Mouse (Mus musculus) kidney, embryonic 16.5 days (tissue): ENCODE data around the gene Faf1. TPM values are rescaled to one million over a fixed set of nuclear protein-coding genes. Genes with fewer than 3 reads are reported as not detected.

Experiments
- ATAC-seq: fragments of 200-750 bp; cut with Nextera tagmentation; 2 replicates; pipeline ENCODE4 v1.8.0; 2017; ENCODE audit warnings: moderate TSS enrichment; ENCODE audit not compliant: low FRiP score, low TSS enrichment
- H3K27ac ChIP-seq: fragments of 300-500 bp; sonication (generic); 2 replicates; pipeline ENCODE4 v1.5.1; 2014; ENCODE audit warnings: low read length
- H3K27me3 ChIP-seq: fragments of 300-500 bp; sonication (generic); 2 replicates; pipeline ENCODE4 v1.6.1; 2014; ENCODE audit warnings: low read length, control low read depth, mixed read lengths; ENCODE audit not compliant: insufficient read depth
- H3K36me3 ChIP-seq: fragments of 300-500 bp; sonication (generic); 2 replicates; pipeline ENCODE4 v1.6.1; 2014; ENCODE audit warnings: low read length, control low read depth, mixed read lengths; ENCODE audit not compliant: insufficient read depth
- H3K4me1 ChIP-seq: fragments of 300-500 bp; sonication (generic); 2 replicates; pipeline ENCODE4 v1.6.1; 2014; ENCODE audit warnings: low read length, control low read depth, mixed read lengths; ENCODE audit not compliant: insufficient read depth
- H3K4me2 ChIP-seq: fragments of 300-500 bp; sonication (generic); replicated peaks from 2 replicates; pipeline ENCODE4 v1.6.1; 2014; ENCODE audit warnings: low read depth, low read length
- H3K4me3 ChIP-seq: fragments of 300-500 bp; sonication (generic); 2 replicates; pipeline ENCODE4 v1.5.1; 2014; ENCODE audit warnings: mild to moderate bottlenecking, low read length
- H3K9ac ChIP-seq: fragments of 300-500 bp; sonication (generic); replicated peaks from 2 replicates; pipeline ENCODE4 v1.6.1; 2014; ENCODE audit warnings: low read length
- H3K9me3 ChIP-seq: fragments of 300-500 bp; sonication (generic); 2 replicates; pipeline ENCODE4 v1.6.1; 2016; ENCODE audit warnings: low read length, control low read depth
- WGBS: fragments of 180-500 bp; shearing (Covaris S2); extraction: QIAGEN DNeasy Blood & Tissue Kit; methylation state at CpG from one replicate; pipeline ENCODE4 v1.1.7; 2014; 5-methylcytosine and 5-hydroxymethylcytosine counted together
- polyA plus RNA-seq: library from polyadenylated mRNA; unstranded; fragments of >200 nt; fragmentation: Nextera tagmentation; extraction: Ambion mirVana; gene quantifications from 2 replicates; pipeline ENCODE4 v1.2.1, GENCODE M21; 2015

Faf1 gene
- polyA plus RNA-seq, 1 experiment from 2014 or later = 17.8 TPM

DNA sequence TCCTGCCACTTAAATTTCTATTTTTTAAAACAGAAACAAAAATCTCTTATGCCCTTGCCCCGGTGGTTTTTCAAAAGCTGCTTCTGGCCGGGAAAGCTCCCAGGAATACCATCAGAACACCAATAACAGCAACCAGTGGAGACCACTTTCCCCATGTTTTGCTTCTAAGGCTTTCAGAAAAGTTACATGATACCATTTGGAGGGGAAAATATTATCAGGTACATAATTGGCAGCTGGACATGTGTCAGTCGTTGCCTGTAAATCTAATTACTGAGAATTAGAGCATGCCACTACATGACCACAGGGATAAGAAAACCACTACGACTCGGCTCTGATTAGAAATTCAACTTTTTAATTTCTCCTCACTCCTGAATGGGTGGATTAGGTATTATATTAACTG, 12.3 kb upstream of the Faf1 start:
- 8% methylated on average over 5 of the region's 5 CpGs for WGBS
- Histone ChIP-seq H3K27me3 (peaks cover 39% of the 10 kb centered on the region), H3K4me3 (0 out of 2 replicates have a peak overlapping the region, but pooled peaks have one; percentile 10), H3K9ac (no peak overlapping the region), H3K9me3 (no peaks in the 10 kb centered on the region), H3K4me1 (peaks cover 15% of the 10 kb centered on the region), H3K4me2 (no peak overlapping the region), H3K36me3 (no peaks in the 10 kb centered on the region), H3K27ac (no peak overlapping the region)
- ATAC-seq = no peak

GRCm38 (mm10) chr4:109665101-109665981, 11.0 kb upstream of the Faf1 start:
- peak; percentile 47 for ATAC-seq
- WGBS = under 1% methylated on average over 49 of the region's 49 CpGs
- H3K27ac ChIP-seq = no peak overlapping the region

DNA sequence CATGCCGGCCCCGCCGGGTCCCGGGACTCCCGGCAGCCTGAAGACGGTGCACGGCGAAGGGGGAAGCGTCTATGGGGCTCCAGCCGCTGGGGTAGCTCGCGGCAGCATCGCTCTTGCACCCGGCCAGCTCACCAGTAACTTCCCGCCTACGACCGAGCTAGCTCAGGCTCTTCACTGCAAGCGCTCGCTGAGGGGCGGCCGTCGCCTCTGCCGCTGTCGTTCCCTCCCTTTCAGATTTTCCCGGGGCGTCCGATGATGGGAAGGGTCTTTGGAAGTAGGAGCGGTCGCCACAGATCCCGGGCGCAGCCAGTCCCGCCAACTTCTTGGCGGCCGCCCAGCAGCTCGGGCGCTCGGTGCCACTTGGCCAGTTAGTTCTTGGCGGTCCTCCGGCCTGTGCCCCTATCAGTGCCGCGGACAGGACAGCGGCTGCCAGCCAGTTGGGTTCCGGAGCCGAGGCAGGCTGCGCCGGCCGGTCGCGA, 10.4 kb upstream of the Faf1 start:
- peaks cover 15% of the 10 kb centered on the region for H3K4me1 ChIP-seq
- peak overlapping the region; percentile 72 for H3K9ac ChIP-seq
- peak overlapping the region; percentile 64 for H3K27ac ChIP-seq
- peaks cover 27% of the 10 kb centered on the region for H3K27me3 ChIP-seq
- no peaks in the 10 kb centered on the region for H3K9me3 ChIP-seq
- no peaks in the 10 kb centered on the region for H3K36me3 ChIP-seq
- WGBS = under 1% methylated on average over 49 of the region's 49 CpGs
- ATAC-seq = peak; percentile 71
- H3K4me3 ChIP-seq = peak overlapping the region; percentile 74
- H3K4me2 ChIP-seq = peak overlapping the region; percentile 99

More at GRCm38 (mm10) chr4:109665101-109665981, 11.0 kb upstream of the Faf1 start:
- peak overlapping the region; percentile 74 for H3K4me3 ChIP-seq
- H3K27me3 ChIP-seq = peaks cover 31% of the 10 kb centered on the region
- no peaks in the 10 kb centered on the region for H3K9me3 ChIP-seq
- H3K4me2 ChIP-seq = peak overlapping the region; percentile 99
- peaks cover 15% of the 10 kb centered on the region for H3K4me1 ChIP-seq
- H3K9ac ChIP-seq = peak overlapping the region; percentile 72
- H3K36me3 ChIP-seq = no peaks in the 10 kb centered on the region

DNA sequence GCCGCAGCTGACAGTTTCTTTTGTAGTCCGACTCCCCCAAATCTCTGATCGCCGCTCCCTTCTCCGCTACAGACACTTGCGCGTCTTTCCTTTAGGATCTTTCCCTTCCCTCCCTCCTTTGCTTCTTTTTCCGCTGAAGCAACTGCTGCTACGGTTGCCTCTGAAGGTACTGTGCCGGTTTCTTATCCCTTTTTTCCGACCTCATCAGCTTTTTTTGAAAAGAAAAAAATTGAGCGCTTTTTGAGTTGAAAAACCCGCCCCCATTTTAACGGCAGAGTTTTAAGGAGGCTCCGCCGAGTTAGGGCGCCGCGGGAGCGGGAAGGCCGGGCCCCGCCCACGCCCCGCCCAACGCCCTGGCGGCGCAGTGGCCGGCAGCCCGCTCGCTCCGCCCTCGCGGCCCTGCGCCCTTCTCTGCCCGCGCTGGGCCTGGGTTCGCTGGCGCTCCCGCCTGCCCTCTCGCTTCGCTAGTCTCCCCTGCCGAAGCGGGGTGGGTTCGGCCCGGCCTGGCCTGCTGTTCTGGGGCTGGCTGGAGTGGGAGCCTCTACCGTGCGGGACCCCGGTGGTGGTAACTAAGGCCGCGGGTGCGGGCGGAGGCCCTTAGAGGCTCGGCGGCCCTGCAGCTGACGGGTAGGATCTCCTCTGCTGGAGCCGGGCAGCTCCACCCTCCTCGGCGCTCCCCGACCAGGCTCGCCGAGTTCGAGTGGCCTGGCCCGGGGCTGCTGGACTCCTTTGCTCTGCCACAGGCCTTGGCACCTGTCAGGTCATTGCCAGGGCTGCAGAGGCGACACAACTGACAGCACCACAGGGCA, 9.7 kb upstream of the Faf1 start, which contains the start of gene Cdkn2c:
TSS of gene Cdkn2c (minus strand) at position 729 of the 809 bp plus-strand sequence.
- peak within 1 kb of the TSS; percentile 74 for H3K4me3 ChIP-seq
- peak; percentile 97 for ATAC-seq
- H3K27ac ChIP-seq = peak within 1 kb of the TSS; percentile 92
- no peaks in the 10 kb centered on the region for H3K9me3 ChIP-seq
- H3K4me2 ChIP-seq = peak within 1 kb of the TSS; percentile 99
- WGBS = under 1% methylated on average over 59 of the region's 64 CpGs
- peaks cover 15% of the 10 kb centered on the region for H3K4me1 ChIP-seq
- H3K27me3 ChIP-seq = peaks cover 21% of the 10 kb centered on the region
- H3K36me3 ChIP-seq = no peaks in the 10 kb centered on the region
- peak within 1 kb of the TSS; percentile 96 for H3K9ac ChIP-seq

GRCm38 (mm10) chr4:109667518-109667917, 8.9 kb upstream of the Faf1 start:
- H3K9ac ChIP-seq = peak overlapping the region; percentile 96; the same call in 1 of the 2 replicates
- H3K27ac ChIP-seq = no peak overlapping the region; the same call in 1 of the 2 replicates
- H3K36me3 ChIP-seq = no peaks in the 10 kb centered on the region
- H3K9me3 ChIP-seq = no peaks in the 10 kb centered on the region
- ATAC-seq = no peak
- WGBS = 58% methylated on average over 2 of the region's 2 CpGs
- H3K27me3 ChIP-seq = peaks cover 15% of the 10 kb centered on the region
- peaks cover 15% of the 10 kb centered on the region for H3K4me1 ChIP-seq
- H3K4me2 ChIP-seq = peak overlapping the region; percentile 99
- H3K4me3 ChIP-seq = peak overlapping the region; percentile 74

DNA sequence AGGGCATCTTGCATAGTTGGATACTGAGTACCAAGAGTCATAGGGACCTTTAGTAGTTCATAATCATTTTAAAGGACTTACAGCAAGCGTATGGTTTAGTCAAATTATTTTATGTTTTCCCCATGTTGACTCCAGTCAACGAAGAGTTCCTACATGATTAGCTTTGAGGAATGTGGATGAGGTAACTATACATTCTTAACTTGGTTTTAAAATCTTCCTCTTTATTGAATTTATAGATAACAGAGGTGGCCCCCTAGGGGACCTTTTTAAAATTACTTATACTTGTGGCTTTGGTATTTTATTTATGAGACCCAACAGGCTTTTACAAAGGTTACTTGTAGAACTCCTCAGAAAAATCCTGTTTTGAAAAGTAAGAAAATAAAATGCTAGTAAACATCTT, 6.2 kb upstream of the Faf1 start:
- no peak overlapping the region for H3K9ac ChIP-seq
- peaks cover 10% of the 10 kb centered on the region for H3K4me1 ChIP-seq
- H3K27ac ChIP-seq = no peak overlapping the region
- ATAC-seq = no peak
- peaks cover 1% of the 10 kb centered on the region for H3K27me3 ChIP-seq
- H3K4me2 ChIP-seq = no peak overlapping the region
- H3K4me3 ChIP-seq = no peak overlapping the region
- 61% methylated on average over 2 of the region's 2 CpGs for WGBS
- no peaks in the 10 kb centered on the region for H3K9me3 ChIP-seq
- H3K36me3 ChIP-seq = no peaks in the 10 kb centered on the region

GRCm38 (mm10) chr4:109671941-109672340, 4.4 kb upstream of the Faf1 start:
- no peaks in the 10 kb centered on the region for H3K27me3 ChIP-seq
- H3K4me3 ChIP-seq = no peak overlapping the region
- H3K27ac ChIP-seq = no peak overlapping the region
- H3K9me3 ChIP-seq = no peaks in the 10 kb centered on the region
- H3K36me3 ChIP-seq = no peaks in the 10 kb centered on the region
- no peak overlapping the region for H3K9ac ChIP-seq
- no peak overlapping the region for H3K4me2 ChIP-seq
- ATAC-seq = no peak
- WGBS = 72% methylated on average over 1 of the region's 1 CpGs
- 0 out of 2 replicates have a peak, but pooled peaks cover 6% of the 10 kb centered on the region for H3K4me1 ChIP-seq

DNA sequence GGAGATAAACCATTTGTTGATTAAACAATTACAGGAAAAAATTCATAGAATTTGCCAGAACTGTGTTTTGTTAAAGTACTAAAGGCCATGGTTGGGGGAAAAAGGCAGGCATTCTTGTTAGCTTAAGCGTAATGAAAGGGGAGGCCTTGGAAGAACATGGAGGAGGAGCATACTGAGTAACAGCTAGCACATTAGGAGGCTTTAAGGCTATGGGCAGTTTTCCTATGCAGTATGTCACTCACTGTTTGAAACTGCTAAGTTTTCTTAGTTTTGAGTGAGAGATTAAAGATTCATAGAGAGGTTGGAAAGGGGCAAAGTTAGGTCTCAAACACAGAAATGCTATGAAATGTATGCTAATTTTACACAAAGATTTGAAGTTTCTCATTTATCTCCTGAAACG, 2.3 kb upstream of the Faf1 start:
- no peak overlapping the region for H3K9ac ChIP-seq
- no peaks in the 10 kb centered on the region for H3K27me3 ChIP-seq
- H3K27ac ChIP-seq = no peak overlapping the region
- 78% methylated on average over 2 of the region's 2 CpGs for WGBS
- H3K4me3 ChIP-seq = no peak overlapping the region
- H3K9me3 ChIP-seq = no peaks in the 10 kb centered on the region
- ATAC-seq = no peak
- H3K4me1 ChIP-seq = peaks cover 8% of the 10 kb centered on the region; the same call in 1 of the 2 replicates
- no peaks in the 10 kb centered on the region for H3K36me3 ChIP-seq
- H3K4me2 ChIP-seq = no peak overlapping the region

DNA sequence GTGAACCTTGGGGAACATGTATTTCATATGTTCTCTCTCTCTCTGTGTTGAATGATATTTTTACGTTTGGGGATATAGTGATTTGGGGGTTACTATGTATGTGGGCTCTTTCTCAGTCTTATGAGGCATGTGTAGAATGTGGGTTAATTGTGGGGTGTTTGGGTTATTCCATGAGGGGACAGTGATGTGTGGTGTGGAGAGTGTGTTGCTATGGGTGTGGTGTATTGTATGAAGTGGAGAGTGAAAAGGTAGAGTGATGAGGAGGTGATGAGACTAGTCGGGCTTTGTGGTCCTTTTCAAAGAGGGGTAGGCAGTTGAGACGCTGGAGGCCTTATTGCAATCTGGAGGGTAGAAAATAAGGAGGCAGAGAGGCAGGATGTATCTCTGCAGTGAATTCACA, 833 bp downstream of the Faf1 start:
- Histone ChIP-seq H3K4me1 (peaks cover 8% of the 10 kb centered on the region; the same call in 1 of the 2 replicates), H3K4me2 (peak overlapping the region; percentile 61), H3K27ac (peak overlapping the region; percentile 81), H3K9me3 (no peaks in the 10 kb centered on the region), H3K9ac (peak overlapping the region; percentile 85), H3K4me3 (peak overlapping the region; percentile 83), H3K36me3 (no peaks in the 10 kb centered on the region), H3K27me3 (no peaks in the 10 kb centered on the region)
- 0% methylated on average over 3 of the region's 3 CpGs for WGBS
- peak; percentile 7; the same call in 1 of the 2 replicates for ATAC-seq
